In the genomic region with DNA sequence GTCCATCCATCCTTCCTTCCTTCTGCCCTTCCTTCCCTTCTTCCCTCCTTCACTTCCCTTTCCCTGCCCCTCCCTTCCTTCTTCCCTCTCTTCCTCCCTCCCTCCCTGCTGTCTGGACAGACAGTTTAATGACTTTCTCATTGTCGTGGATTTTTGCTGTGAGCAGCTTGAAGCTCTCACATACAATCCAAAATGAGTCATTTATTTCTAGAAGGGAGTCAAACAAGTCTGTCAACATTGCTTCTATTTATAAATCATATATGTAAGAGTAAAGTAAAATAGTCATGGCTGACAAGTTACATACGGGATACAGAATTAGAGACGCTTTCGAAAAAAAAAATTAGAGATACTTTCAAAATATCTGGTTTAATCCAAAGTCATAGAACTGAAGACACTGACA, we compare ENCODE assay signal across 16 mouse cellular contexts. TPM values are rescaled to one million over a fixed set of nuclear protein-coding genes. Genes with fewer than 3 reads are reported as not detected.
DNase-seq lines count a peak whose midpoint lies in the region; ATAC-seq lines count a peak whose summit lies in the region.
"Had no signal": no experiment of that assay in that cellular context is flagged by ENCODE, and none has a peak within 500 bp of the region (broad histone marks: within the 10 kb centered on the region; RNA-seq: fewer than 3 reads in every experiment).

No protein-coding gene starts in this region.

- no peaks in the 10 kb centered on the region for H3K27me3 ChIP-seq in hindbrain, embryonic 10.5 days (ENCODE audit: insufficient read depth, poor library complexity, severe bottlenecking)
- no peaks in the 10 kb centered on the region for H3K27me3 ChIP-seq in hindbrain, embryonic 11.5 days (ENCODE audit: control insufficient read depth, insufficient read depth, low read length)
- peaks cover 10% of the 10 kb centered on the region for H3K27me3 ChIP-seq in midbrain, embryonic 10.5 days (ENCODE audit: low read depth, poor library complexity, severe bottlenecking)
- no peaks in the 10 kb centered on the region; the same call in 1 of the 2 replicates for H3K27me3 ChIP-seq in midbrain, embryonic 16.5 days (ENCODE audit: control insufficient read depth, insufficient read depth, low read depth, low read length)
- H3K27me3 ChIP-seq in forebrain, embryonic 11.5 days (ENCODE audit: control insufficient read depth, insufficient read depth, low read length) = no peaks in the 10 kb centered on the region
- no peaks in the 10 kb centered on the region for H3K27me3 ChIP-seq in stomach, embryonic 16.5 days (ENCODE audit: control insufficient read depth, insufficient read depth, low read length)

- H3K4me2 ChIP-seq in hindbrain, embryonic 11.5 days (replicated peaks; ENCODE audit: low read depth, low read length) = no peak overlapping the region
- H3K4me2 ChIP-seq in midbrain, embryonic 16.5 days (ENCODE audit: low read length) = no peak overlapping the region
- no peak overlapping the region for H3K4me2 ChIP-seq in forebrain, embryonic 11.5 days (ENCODE audit: low read depth, low read length, severe bottlenecking)
- H3K4me2 ChIP-seq in stomach, embryonic 16.5 days (ENCODE audit: low read depth, low read length) = no peak overlapping the region

- peak overlapping the region; percentile 90 for H3K27ac ChIP-seq in hindbrain, embryonic 10.5 days
- H3K27ac ChIP-seq in hindbrain, embryonic 11.5 days (ENCODE audit: low read depth, low read length) = no peak overlapping the region
- peak overlapping the region; percentile 88 for H3K27ac ChIP-seq in midbrain, embryonic 10.5 days (replicated peaks)
- H3K27ac ChIP-seq in midbrain, embryonic 16.5 days (ENCODE audit: low read length) = no peak overlapping the region
- 0 out of 2 replicates have a peak overlapping the region, but pooled peaks have one; percentile 90 for H3K27ac ChIP-seq in forebrain, embryonic 11.5 days (ENCODE audit: low read depth, low read length)
- H3K27ac ChIP-seq in stomach, embryonic 16.5 days (ENCODE audit: low read length) = peak overlapping the region; percentile 56
- H3K27ac ChIP-seq: liver, embryonic 14.5 days; macrophage had no signal

- H3K4me1 ChIP-seq in hindbrain, embryonic 10.5 days (replicated peaks) = peaks cover 51% of the 10 kb centered on the region
- peaks cover 20% of the 10 kb centered on the region for H3K4me1 ChIP-seq in hindbrain, embryonic 11.5 days (replicated peaks; ENCODE audit: control insufficient read depth, insufficient read depth, low read length)
- peaks cover 53% of the 10 kb centered on the region for H3K4me1 ChIP-seq in midbrain, embryonic 10.5 days
- peaks cover 27% of the 10 kb centered on the region for H3K4me1 ChIP-seq in midbrain, embryonic 16.5 days (ENCODE audit: control insufficient read depth, insufficient read depth, low read length)
- peaks cover 26% of the 10 kb centered on the region for H3K4me1 ChIP-seq in forebrain, embryonic 11.5 days (replicated peaks; ENCODE audit: control insufficient read depth, insufficient read depth, low read length)
- peaks cover 31% of the 10 kb centered on the region for H3K4me1 ChIP-seq in stomach, embryonic 16.5 days (ENCODE audit: control insufficient read depth, insufficient read depth, low read length)

- H3K9me3 ChIP-seq in hindbrain, embryonic 10.5 days = no peaks in the 10 kb centered on the region
- H3K9me3 ChIP-seq in hindbrain, embryonic 11.5 days (ENCODE audit: control insufficient read depth, low read length) = no peaks in the 10 kb centered on the region
- no peaks in the 10 kb centered on the region for H3K9me3 ChIP-seq in midbrain, embryonic 10.5 days (replicated peaks)
- H3K9me3 ChIP-seq in midbrain, embryonic 16.5 days (replicated peaks; ENCODE audit: control insufficient read depth, low read length, poor library complexity, severe bottlenecking) = no peaks in the 10 kb centered on the region
- H3K9me3 ChIP-seq in forebrain, embryonic 11.5 days (ENCODE audit: control insufficient read depth, low read length) = no peaks in the 10 kb centered on the region
- no peaks in the 10 kb centered on the region for H3K9me3 ChIP-seq in stomach, embryonic 16.5 days (replicated peaks; ENCODE audit: control insufficient read depth, low read length)
- H3K9me3 ChIP-seq: embryonic facial prominence, embryonic 13.5 days; limb, embryonic 10.5 days had no signal

- no peak for ATAC-seq in hindbrain, embryonic 11.5 days (ENCODE audit: low FRiP score)
- no peak for ATAC-seq in midbrain, embryonic 16.5 days
- ATAC-seq in forebrain, embryonic 11.5 days (replicated peaks; ENCODE audit: low FRiP score) = no peak
- ATAC-seq in stomach, embryonic 16.5 days (ENCODE audit: insufficient read depth, low FRiP score) = no peak

- DNase-seq in hindbrain, embryonic 10.5 days (ENCODE audit: low spot score) = no peak
- DNase-seq in hindbrain, embryonic 11.5 days (ENCODE audit: low spot score) = no peak
- no peak for DNase-seq in midbrain, embryonic 10.5 days (ENCODE audit: low spot score)
- DNase-seq in forebrain, embryonic 11.5 days (ENCODE audit: low spot score) = no peak
- no peak for DNase-seq in urinary bladder, adult 18-20 months (ENCODE audit: low spot score in 2 of 2)
- DNase-seq: cerebellum, postnatal 14 days; heart, adult 2 months; kidney, postnatal 36 days; layer of hippocampus, postnatal 36 days; right cerebral cortex, postnatal 25 days had no signal

- no peak overlapping the region for H3K9ac ChIP-seq in hindbrain, embryonic 11.5 days (ENCODE audit: low read depth, low read length)
- no peak overlapping the region for H3K9ac ChIP-seq in midbrain, embryonic 16.5 days (ENCODE audit: low read depth, low read length)
- no peak overlapping the region for H3K9ac ChIP-seq in forebrain, embryonic 11.5 days (ENCODE audit: low read length)
- no peak overlapping the region for H3K9ac ChIP-seq in stomach, embryonic 16.5 days (ENCODE audit: low read length)
- H3K9ac ChIP-seq: liver, embryonic 14.5 days had no signal

- peaks cover 40% of the 10 kb centered on the region for H3K36me3 ChIP-seq in hindbrain, embryonic 10.5 days
- no peaks in the 10 kb centered on the region for H3K36me3 ChIP-seq in hindbrain, embryonic 11.5 days (ENCODE audit: control insufficient read depth, insufficient read depth, low read length)
- peaks cover 30% of the 10 kb centered on the region for H3K36me3 ChIP-seq in midbrain, embryonic 10.5 days
- no peaks in the 10 kb centered on the region for H3K36me3 ChIP-seq in midbrain, embryonic 16.5 days (ENCODE audit: control insufficient read depth, insufficient read depth, low read length)
- H3K36me3 ChIP-seq in forebrain, embryonic 11.5 days (ENCODE audit: control insufficient read depth, insufficient read depth, low read length) = no peaks in the 10 kb centered on the region
- H3K36me3 ChIP-seq in stomach, embryonic 16.5 days (ENCODE audit: control insufficient read depth, insufficient read depth, low read length) = peaks cover 7% of the 10 kb centered on the region; the same call in 1 of the 2 replicates

- no peak overlapping the region for H3K4me3 ChIP-seq in hindbrain, embryonic 10.5 days
- H3K4me3 ChIP-seq in hindbrain, embryonic 11.5 days (ENCODE audit: low read depth, low read length) = no peak overlapping the region
- no peak overlapping the region for H3K4me3 ChIP-seq in midbrain, embryonic 10.5 days
- no peak overlapping the region for H3K4me3 ChIP-seq in midbrain, embryonic 16.5 days (ENCODE audit: low read depth, low read length)
- no peak overlapping the region for H3K4me3 ChIP-seq in forebrain, embryonic 11.5 days (ENCODE audit: low read depth, low read length)
- H3K4me3 ChIP-seq in stomach, embryonic 16.5 days (replicated peaks; ENCODE audit: low read length) = no peak overlapping the region
- H3K4me3 ChIP-seq: heart, adult 2 months; limb, embryonic 10.5 days had no signal

- 73% methylated on average over 4 of the region's 4 CpGs for WGBS in hindbrain, embryonic 10.5 days
- WGBS in hindbrain, embryonic 11.5 days = 65% methylated on average over 4 of the region's 4 CpGs
- 74% methylated on average over 4 of the region's 4 CpGs for WGBS in midbrain, embryonic 10.5 days
- 73% methylated on average over 4 of the region's 4 CpGs for WGBS in midbrain, embryonic 16.5 days
- WGBS in forebrain, embryonic 11.5 days = 71% methylated on average over 4 of the region's 4 CpGs
- whole genome bisulfite sequencing in stomach, embryonic 16.5 days = 37% methylated on average over 4 of the region's 4 CpGs

RNA-seq across cellular contexts. Expression of gene Meis2, which starts 43.7 kb away (rescaled TPM):
- 61.3 and 91.1 TPM in 2 replicates for polyA plus RNA-seq in hindbrain, embryonic 10.5 days (2016; fragmentation: Nextera tagmentation; extraction: Ambion mirVana)
- 121 and 142 TPM in 2 replicates for polyA plus RNA-seq in hindbrain, embryonic 11.5 days (2014; fragmentation: Nextera tagmentation; extraction: Ambion mirVana)
- 34.4 and 44.0 TPM in 2 replicates for polyA plus RNA-seq in midbrain, embryonic 10.5 days (2016; fragmentation: Nextera tagmentation; extraction: Ambion mirVana)
- 62.5 and 70.2 TPM in 2 replicates for polyA plus RNA-seq in midbrain, embryonic 16.5 days (2015; fragmentation: Nextera tagmentation; extraction: Ambion mirVana)
- polyA plus RNA-seq in forebrain, embryonic 11.5 days (2014; fragmentation: Nextera tagmentation; extraction: Ambion mirVana) = 75.4 and 77.2 TPM in 2 replicates
- 42.8 and 43.3 TPM in 2 replicates for polyA plus RNA-seq in stomach, embryonic 16.5 days (2015; fragmentation: Nextera tagmentation; extraction: Ambion mirVana)
- polyA plus RNA-seq: macrophage had no signal

Comparison
In these comparisons a context has a peak if more than half of its experiments do, and no peak if none do; other contexts are left out.
1. H3K27ac ChIP-seq: peak in hindbrain, embryonic 10.5 days (single experiment), midbrain, embryonic 10.5 days (single experiment), forebrain, embryonic 11.5 days (single experiment) and stomach, embryonic 16.5 days (single experiment); none in hindbrain, embryonic 11.5 days (single experiment) and midbrain, embryonic 16.5 days (single experiment).